Mouse (Mus musculus) common myeloid progenitor, adult 5-6 weeks (primary cell): Measurements from ENCODE around the gene Ctsa. TPM values are rescaled to one million over a fixed set of nuclear protein-coding genes. Genes with fewer than 3 reads are reported as not detected.

Experiments used
- ATAC-seq: replicated peaks from 2 replicates; pipeline ENCODE4 v1.8.0; 2016; ENCODE audit warnings: low read depth, mild to moderate bottlenecking, moderate TSS enrichment, inconsistent platforms; ENCODE audit not compliant: poor library complexity, severe bottlenecking
- total RNA-seq: library from RNA; stranded (forward); fragments of 200-1000, 187-1606 nt; gene quantifications from 2 replicates; pipeline ENCODE4 v1.2.3, GENCODE M21; 2017

Gene Ctsa
- total RNA-seq, 1 experiment from 2014 or later, result 51.1 TPM

DNA sequence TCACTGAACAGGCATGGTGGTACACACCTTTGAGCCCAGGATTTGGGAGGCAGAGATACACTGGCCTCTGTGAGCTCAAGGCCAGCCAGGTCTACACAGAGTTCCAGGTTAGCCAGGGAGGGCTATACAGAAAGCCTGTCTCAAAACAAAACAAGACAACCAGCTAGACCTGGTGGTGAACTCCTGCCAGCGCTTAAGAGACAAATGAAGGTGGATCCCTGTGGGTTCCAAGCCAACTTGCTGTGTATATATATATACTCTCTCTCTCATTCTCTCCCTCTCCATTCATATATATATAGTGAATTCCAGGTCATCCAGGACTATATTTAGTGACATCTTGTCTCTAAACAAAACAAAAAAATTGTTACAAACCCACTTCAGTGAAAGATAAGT, 28.8 kb upstream of the Ctsa start:
- no peak for ATAC-seq

DNA sequence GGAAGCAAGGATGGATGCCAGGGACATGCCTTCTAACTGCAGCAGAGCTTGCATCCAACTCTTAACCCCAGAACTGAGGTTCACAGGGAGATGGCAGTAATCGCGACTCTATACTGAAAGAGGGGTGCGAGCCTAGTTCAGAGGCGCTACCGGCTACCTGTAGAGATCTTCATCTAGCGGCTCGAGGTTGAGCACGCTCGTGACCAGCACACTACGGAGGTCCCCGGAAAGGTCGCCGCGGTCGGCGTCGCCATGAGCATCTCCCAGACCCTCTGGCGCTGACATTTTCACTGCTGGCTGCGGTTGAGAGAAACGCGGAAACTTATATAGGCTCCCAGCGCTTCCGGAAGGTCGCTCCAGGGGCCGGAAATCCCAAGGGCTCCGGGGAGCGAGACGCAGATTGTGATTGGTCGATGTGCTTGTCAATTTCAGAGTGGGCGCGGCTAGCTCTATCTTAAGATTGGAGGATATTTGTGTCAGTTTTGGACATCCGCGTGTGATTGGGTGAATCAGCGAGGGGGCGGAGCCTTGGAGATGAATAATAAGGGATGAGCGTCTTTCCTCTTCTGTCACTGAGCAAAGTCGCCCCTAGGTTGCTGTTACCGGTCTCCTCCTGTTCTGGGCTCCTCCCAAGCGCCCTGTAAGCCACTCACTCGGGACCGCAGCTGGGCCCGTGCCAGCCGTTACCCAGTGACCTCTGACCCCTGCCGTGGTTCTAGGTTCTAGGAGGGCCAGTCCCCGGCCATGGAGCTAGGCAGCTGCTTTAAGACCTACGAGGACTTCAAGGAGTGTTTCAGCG, 27.9 kb upstream of the Ctsa start, which contains the start of the genes Acot8 and Zswim3:
Acot8 (minus strand) TSS at position 350 of the 799 bp plus-strand sequence.
Zswim3 (plus strand) TSS at position 566 of the 799 bp plus-strand sequence.
- peak; percentile 95 for ATAC-seq

DNA sequence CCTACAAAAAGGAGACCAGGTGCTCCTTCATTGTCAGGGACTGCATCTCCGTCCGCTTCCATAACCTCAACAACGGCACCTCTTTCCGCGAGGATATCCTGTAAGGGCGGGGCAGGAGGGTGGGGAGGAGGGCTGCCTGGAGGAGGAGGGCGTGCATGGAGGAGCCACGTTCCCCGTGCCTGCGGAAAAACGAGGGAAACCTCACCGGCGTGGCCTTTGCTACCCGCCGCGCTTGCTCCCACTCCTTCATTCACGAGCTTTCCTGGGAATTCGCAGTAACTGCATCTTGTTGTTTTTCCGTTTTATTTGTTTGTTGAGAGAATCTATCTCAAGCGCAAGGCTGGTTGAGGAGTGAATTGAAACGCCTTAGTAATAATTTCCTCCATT, 27.3 kb upstream of the Ctsa start:
- peak; percentile 38; the same call in 1 of the 2 replicates for ATAC-seq

DNA sequence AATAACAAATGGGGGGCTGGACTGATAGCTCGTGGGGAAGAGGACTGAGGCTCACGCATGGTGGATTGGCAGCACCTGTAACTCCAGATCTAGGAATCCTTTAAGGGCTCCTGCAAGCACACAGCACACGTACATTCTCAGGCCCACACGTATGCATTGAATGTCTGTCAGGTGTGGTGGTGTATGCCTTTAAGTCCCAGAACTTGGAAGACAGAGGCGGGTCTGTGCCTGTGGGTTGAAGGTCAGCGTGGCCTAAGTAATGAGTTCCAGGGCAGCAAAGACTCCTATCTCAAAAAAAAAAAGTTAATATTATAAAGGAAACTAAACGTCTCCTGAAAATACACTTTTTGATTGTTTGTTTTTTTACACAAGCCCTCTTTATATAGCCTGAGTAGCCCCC, 26.1 kb upstream of the Ctsa start:
- no peak for ATAC-seq

DNA sequence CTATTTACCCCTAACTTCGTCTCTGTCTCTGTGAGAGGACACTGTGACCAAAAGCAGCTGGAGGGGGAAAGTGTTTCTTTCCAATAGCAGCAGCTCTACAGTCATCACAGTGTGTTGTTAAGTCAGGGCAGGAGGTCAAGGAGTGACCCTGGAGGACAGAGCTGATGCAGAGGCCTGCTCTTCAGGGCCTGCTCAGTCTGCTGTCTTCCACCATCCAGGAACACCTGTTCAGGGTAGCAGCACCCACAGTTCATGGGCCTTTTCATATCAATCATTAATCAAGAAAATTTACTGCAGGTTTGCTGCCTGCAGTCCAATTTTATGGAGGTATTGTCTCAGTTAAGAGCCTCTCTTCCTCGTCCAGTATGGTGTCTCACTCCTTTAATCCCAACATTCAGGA, 19.1 kb upstream of the Ctsa start:
- no peak for ATAC-seq

DNA sequence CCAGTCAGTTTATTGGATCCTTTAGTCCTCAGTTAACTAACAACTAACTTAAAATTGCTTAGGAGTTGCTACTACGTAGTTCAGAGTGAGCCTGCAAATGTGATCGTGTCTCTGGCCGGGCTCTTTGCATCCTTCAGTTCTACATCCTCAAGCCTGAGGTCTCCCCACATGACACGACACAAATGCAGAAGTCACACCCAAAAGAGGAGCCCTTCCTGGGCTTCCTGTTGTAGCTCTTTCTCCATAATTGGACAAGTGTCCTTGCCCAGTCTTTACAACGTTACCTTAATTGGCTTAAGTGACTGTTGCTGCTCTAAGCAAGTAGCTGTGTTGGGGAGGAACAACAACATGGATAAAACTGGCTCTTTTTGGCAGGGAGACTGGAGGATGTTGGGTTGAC, 17.3 kb upstream of the Ctsa start:
- ATAC-seq, result peak; percentile 75

DNA sequence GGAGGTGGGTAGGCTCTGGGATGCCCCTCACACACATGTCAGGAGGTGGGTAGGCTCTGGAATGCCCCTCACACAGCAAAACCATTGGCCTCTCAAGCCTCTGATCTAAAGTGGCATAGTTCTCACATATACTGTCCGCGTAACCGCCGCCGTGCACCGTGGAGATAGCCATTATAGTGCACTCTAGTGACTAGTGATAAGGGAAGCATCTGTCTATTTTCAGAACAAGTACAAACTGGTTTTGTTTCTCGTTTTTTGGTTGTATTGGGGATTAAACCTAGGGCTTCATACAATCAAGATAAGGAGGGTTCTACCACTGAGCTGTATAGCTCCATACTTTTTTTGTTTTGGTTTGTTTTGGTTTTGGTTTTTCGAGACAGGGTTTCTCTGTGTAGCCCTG, 16.9 kb upstream of the Ctsa start:
- ATAC-seq, result peak; percentile 29; the same call in 1 of the 2 replicates

DNA sequence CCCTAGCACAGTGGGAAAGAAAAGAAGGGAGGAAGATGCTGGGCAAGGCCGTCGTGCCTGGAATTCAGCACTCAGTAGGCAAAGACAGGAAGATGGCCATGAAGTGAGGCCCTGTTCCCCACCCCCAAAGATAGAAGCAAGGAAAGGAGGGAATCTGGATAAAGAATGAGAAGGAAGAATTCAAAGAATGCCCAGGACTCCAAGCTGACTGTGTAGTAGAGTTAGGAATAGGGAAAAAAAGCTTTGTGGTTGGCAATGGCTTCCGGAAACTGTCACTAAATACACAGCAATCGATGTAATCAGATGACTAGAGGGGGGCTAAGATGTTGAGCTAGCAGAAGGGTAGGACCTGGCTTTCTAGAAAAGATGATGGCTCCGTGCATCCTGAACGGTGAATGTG, 15.5 kb upstream of the Ctsa start:
- ATAC-seq, result no peak

DNA sequence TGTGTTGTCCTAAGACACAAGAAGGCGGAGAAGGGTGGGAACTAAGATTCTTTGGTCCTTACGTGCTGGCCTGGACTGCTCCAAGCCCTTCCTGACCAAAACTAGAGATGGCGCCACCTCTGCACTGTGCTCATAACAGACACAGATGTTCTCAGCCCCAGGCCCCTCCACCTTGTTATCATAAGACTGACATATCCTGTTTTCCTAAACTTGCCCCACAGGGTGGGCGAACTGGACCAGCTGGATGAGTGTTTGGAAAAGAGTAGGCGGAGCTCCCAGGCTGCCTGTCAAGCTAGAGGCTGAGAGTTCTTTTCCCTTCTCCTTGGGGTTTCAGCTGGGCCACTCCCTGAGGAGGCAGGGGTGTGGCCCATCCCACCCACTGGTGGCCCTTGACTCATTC, 15.0 kb upstream of the Ctsa start:
- ATAC-seq, result no peak

DNA sequence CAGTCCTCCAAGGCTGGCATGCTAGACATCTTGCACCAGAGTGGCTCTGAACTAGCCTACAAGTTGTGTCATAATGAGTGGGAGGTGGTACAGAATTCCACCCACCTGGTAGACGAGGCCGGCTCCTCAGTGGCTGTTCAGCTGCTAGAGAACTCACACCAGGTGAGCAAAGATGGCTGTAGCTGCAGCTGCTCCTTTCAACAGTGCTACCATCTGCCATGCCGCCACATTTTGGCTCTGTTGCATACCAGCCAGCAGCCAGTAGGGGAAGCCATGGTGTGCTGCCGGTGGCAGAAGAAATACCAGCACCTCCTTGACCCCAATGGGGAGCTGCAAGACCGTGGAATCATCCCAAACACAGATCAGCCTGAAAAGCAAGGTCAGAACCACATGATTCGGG, 11.6 kb upstream of the Ctsa start:
- ATAC-seq, result no peak

DNA sequence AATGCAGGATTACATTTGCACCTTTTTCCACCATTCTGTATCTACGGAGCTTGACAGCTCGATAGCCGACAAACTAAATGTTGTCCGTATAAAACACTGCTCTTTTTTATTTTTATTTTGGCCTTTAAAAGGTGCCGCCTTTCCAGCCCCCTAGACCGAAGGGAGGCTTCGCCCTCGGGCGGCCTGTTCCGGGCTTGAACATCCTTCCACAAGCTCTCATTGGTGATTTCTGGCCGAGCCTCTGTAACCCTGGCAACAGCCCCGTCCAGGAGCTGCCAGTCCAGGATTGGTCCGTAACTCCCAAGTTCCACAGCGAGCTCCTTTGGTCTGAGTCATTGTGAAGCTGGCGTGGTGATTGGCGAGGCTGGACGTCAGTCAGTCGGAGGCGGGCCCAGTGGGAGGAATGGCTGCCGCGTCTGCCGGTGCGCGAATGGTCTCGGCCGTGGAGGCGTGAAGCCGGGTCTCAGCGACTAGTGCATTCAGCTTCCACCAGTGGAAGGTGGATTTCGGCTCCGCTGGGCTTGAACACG, 10.0 kb upstream of the Ctsa start, which contains the start of gene Zswim1:
Zswim1 (plus strand) TSS at position 51 of the 530 bp plus-strand sequence.
- ATAC-seq, result peak; percentile 99

DNA sequence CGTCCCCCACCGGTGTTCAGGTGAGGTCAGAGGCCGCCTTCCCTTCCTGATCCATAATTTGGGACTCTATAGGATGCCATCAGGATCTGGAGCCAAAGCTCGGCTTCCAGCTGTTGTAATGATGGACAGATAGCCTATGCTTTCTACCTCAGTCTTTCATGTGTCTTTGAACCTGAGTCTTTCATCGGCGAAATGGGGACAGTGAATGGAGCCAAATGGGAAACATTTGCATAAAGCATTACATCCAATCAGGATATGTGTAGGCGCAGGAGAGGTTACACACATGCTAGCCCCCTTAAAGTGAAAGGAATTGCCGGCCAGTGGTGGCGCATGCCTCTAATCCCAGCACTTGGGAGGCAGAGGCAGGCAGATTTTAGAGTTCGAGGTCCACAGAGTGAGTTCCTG, 9.5 kb upstream of the Ctsa start:
- ATAC-seq, result peak; percentile 63

DNA sequence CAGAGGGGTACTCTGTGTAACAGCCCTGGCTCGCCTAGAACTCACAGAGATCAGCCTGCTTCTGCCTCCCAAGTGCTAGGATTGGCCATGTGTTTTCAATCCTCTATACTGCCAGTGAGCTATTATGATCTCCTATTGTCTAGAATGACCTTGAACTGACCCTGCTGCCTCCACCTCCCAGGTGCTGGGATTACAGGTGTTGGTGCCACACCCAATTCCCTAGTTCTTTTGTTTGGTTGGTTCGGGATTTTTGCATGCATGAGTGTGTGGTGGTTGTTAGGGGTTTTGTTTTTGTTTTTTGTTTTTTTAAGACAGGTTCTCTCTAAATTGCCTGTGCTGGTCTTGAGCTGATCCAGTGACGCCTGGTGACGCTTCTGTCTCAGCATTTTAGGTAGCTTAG, 8.7 kb upstream of the Ctsa start:
- no peak for ATAC-seq

DNA sequence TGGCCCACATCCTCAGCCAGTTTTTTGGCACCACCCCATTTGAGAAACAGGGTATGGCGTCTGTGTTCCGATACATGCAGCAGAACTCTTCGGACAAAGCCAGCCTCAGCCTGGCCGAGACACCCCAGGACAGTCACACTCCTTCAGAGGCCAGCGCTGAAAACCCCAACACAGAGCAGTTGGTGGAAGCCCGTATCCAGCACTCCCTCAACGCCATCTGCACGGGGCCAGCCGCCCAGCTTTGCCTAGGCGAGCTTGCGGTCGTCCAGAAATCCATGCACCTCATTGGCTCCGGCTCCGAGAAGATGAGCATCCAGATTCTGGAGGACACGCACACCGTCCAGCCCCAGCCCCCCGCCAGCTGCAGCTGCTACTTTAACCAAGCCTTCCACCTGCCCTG, 7.2 kb upstream of the Ctsa start:
- ATAC-seq, result no peak

DNA sequence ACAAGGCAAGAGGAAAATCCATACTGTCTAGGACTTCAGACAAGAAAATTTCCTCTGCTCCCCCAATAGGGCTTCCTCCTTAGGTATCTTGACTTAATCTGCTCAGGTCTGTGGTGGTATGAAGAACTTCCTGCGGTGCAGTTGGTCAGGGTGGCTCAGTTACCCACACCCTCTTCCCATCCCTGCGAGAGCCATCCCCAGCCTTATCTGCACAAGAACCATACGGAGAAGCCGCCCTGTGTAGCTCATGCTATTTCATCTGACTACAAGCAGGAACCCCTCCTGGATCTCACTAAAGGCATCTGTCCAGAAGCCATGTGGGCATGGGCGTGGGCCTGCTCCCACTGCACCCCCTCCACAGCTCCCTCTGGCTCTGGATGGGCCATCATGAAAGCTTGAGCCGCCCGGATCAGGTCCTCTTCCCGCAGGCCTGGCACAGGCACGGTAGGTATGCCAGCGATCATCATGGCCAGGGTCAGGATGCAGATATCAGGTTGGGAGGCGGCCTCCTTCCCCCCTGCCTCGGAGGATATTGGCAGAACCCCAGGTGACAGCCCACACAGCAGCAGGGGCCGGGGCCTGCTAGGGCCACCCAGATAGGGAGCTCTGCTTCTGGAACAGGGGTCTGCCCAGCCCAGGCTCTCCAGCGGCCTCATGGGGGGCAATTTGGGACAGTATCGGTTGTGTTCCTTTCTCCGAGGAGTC, 5.4 kb upstream of the Ctsa start:
- ATAC-seq, result no peak

DNA sequence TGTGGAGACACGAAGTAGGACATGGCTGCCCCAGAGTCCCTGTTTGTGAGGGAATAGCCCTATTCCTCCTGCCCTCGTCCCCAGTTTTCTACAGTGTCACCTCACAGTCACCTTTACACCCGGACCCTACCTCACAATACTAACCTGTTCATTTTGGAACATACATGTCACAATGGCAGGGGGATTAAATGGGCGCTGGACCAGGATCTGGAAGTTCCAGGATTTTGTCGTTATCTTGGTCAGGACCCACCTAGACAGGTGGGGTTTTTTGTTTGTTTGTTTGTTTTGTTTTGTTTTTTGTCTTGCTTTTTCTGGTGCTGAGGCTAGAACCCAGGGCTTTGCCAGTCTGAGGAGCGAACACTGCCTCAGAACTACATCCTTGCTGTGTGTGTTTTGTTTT, 4.2 kb upstream of the Ctsa start, which contains the start of gene Spata25:
Spata25 (minus strand) TSS at position 101 of the 400 bp plus-strand sequence.
- no peak for ATAC-seq

DNA sequence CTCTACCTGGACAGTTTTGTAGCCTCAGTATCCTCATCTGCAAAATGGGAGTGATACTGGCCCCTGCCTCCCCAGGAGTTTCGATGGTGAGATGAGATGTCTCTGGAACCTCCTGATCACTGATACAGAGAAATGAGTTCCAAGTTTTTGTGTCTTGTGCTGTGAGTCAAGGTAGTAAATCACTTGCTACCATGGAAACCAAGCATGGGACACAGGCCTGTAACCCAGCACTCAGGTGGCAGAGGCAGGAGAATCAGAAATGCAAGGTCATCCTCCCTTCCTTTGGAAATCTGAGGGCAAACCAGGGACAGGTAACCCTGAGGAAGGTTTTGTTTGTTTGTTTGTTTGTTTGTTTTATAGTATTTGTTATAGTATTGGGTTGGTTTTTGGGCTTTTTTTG, 3.6 kb upstream of the Ctsa start:
- ATAC-seq, result no peak

DNA sequence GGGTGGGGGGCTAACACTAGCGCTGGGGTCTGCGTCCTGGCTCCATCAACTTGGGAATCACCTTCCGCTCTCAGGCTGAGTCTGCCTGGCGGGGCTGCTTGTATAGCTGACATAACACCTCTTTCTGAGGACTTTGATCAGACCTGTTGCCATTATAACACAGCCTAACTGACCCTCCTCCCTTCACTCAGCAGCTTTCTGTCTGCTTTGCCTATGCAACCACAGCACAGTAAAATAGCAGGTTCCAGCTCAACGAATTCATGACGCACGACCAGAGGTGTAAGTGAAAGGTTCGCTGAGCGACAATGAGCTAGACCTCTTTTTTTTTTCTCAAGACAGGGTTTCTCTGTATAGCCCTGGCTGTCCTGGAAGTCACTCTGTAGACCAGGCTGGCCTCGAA, 1.6 kb upstream of the Ctsa start:
- ATAC-seq, result no peak

DNA sequence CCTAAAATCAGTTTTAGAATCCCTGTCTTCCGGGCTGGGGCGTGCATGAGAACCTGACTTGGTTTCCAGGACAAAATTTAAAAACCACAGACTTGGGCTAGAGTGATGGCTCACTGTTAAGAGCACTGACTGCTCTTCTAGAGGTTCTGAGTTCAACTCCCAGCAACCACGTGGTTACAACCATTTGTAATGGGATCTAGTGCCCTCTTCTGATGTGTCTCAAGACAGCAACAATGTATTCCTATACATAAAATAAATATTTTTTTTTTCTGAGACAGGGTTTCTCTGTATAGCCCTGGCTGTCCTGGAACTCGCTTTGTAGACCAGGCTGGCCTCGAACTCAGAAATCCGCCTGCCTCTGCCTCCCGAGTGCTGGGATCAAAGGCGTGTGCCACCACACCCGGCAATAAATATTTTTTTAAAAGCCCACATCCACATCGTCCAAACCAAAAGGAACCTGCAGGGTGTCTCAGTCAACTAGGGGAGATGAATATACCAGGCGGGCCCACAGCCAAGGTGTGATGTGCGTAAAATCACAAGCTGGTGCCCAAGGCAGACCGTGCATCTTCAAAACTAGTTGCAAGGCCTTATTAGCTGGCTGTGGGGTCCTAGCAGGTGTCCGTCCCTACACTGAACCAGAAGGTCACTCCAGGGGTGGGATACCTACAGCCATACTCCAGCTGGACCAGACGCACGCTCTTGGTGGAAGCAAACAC, 483 bp upstream of the Ctsa start:
- ATAC-seq, result no peak

DNA sequence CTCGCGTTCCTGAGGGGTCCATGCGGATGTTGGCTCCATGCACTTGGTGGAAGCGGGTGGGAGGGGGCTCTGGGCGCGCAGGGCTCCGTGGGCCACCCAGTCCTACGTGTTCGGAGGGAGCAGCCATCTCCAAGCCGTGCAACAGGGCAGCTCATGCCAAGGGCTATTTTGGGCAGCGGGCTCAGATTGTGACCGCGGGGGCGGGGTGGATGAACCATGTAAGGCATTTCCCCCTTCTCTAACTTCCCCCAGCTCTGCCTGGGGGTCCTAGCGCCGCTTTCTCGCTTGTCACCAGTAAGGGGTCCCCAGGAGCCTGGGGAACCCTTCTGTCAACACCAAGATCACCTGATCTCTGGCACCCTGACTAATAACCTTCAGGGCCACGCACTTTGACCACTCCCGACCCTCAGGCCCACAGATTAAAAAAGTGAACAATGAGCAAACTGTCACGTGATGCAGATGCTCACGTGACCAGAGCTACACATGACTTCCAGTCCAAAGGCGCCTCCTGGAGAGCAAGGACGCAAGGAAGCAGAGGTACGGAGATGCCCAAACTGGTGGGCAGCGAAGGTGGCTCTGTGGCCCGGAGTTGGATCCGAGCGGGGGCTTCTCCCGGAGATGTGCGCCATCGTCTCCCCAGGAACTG, 764 bp downstream of the Ctsa start, which contains the start of gene Neurl2:
Neurl2 (minus strand) TSS at position 143 of the 646 bp plus-strand sequence.
- ATAC-seq, result peak; percentile 48
